Mouse (Mus musculus) ES-E14 (cell line): ENCODE data around the gene Itfg2. TPM values are rescaled to one million over a fixed set of nuclear protein-coding genes. Genes with fewer than 3 reads are reported as not detected.

Source experiments
- DNase-seq: peaks from one replicate; pipeline ENCODE4 v3.0.0-alpha.2; 2013; ENCODE audit warnings: low read depth, low spot score
- H3K27ac ChIP-seq: 2 replicates; pipeline ENCODE4 v1.5.1; 2012; ENCODE audit warnings: low read depth, mild to moderate bottlenecking, low read length, moderate library complexity, mixed read lengths; ENCODE audit not compliant: poor library complexity, insufficient read depth, severe bottlenecking
- H3K36me3 ChIP-seq: 2 replicates; pipeline ENCODE4 v1.6.1; 2012; ENCODE audit warnings: mild to moderate bottlenecking, low read length, moderate library complexity, mixed read lengths; ENCODE audit not compliant: control insufficient read depth, poor library complexity, insufficient read depth, severe bottlenecking
- H3K4me1 ChIP-seq, 2 experiments: fragments of 150-350 bp in 1 of 2; sonication (generic) in 1 of 2; 2 replicates each; pipeline ENCODE4 v1.6.1; 2012; ENCODE audit warnings: low read length in 2 of 2, mild to moderate bottlenecking in 1 of 2, mixed read lengths in 1 of 2; ENCODE audit not compliant: control insufficient read depth in 2 of 2, insufficient read depth in 2 of 2, poor library complexity in 1 of 2
- H3K4me3 ChIP-seq, 2 experiments: fragments of 150-350 bp in 1 of 2; sonication (generic) in 1 of 2; 2 replicates each; pipeline ENCODE4 v1.5.1; 2012; ENCODE audit warnings: low read length in 2 of 2, low read depth in 1 of 2, mild to moderate bottlenecking in 1 of 2, mixed read lengths in 1 of 2; ENCODE audit not compliant: insufficient read depth in 1 of 2, poor library complexity in 1 of 2, severe bottlenecking in 1 of 2
- H3K9ac ChIP-seq: 2 replicates; pipeline ENCODE4 v1.6.1; 2012; ENCODE audit warnings: low read depth, mild to moderate bottlenecking, low read length, mixed read lengths; ENCODE audit not compliant: poor library complexity, insufficient read depth, severe bottlenecking
- H3K9me3 ChIP-seq: fragments of 150-350 bp; sonication (generic); 2 replicates; pipeline ENCODE4 v1.6.1; 2012; ENCODE audit warnings: low read depth, mild to moderate bottlenecking, low read length; ENCODE audit not compliant: control insufficient read depth, insufficient read depth
- CHD2 ChIP-seq: IDR thresholded peaks from 2 replicates; pipeline ENCODE4 v1.6.1; 2014; ENCODE audit warnings: mild to moderate bottlenecking, low read depth, low read length, inconsistent platforms
- HCFC1 ChIP-seq: IDR thresholded peaks from 2 replicates; pipeline ENCODE4 v1.6.1; 2012; ENCODE audit warnings: low read length, inconsistent platforms, borderline replicate concordance; ENCODE audit not compliant: insufficient read depth
- MAFK ChIP-seq: IDR thresholded peaks from 2 replicates; pipeline ENCODE4 v1.6.1; 2014; ENCODE audit warnings: mild to moderate bottlenecking, low read depth, low read length, inconsistent platforms; ENCODE audit not compliant: insufficient read depth
- ZC3H11A ChIP-seq: IDR thresholded peaks from 2 replicates; pipeline ENCODE4 v1.6.1; 2012; ENCODE audit warnings: low read depth, mild to moderate bottlenecking, inconsistent platforms, low read length, borderline replicate concordance
- ZNF384 ChIP-seq: IDR thresholded peaks from 2 replicates; pipeline ENCODE4 v1.6.1; 2012; ENCODE audit warnings: low read depth, low read length, inconsistent platforms
- in situ Hi-C, 2 experiments: fragments of 600-800 bp; cut with MboI; formaldehyde crosslinking; loops; one replicate each; pipeline ENCODE4 v1.15.1; 2025; ENCODE audit warnings: low sequenced_read_pairs in 2 of 2, inconsistent platforms in 1 of 2; ENCODE audit not compliant: unreplicated experiment in 2 of 2
- total RNA-seq: library from RNA; depleted of rRNA; stranded (reverse); fragments of 300-350 nt; gene quantifications from 2 replicates; pipeline ENCODE4 v1.2.3, GENCODE M21; 2012; rRNA removed

Gene Itfg2
- total RNA-seq, result 33.4 and 38.3 TPM in 2 replicates

DNA sequence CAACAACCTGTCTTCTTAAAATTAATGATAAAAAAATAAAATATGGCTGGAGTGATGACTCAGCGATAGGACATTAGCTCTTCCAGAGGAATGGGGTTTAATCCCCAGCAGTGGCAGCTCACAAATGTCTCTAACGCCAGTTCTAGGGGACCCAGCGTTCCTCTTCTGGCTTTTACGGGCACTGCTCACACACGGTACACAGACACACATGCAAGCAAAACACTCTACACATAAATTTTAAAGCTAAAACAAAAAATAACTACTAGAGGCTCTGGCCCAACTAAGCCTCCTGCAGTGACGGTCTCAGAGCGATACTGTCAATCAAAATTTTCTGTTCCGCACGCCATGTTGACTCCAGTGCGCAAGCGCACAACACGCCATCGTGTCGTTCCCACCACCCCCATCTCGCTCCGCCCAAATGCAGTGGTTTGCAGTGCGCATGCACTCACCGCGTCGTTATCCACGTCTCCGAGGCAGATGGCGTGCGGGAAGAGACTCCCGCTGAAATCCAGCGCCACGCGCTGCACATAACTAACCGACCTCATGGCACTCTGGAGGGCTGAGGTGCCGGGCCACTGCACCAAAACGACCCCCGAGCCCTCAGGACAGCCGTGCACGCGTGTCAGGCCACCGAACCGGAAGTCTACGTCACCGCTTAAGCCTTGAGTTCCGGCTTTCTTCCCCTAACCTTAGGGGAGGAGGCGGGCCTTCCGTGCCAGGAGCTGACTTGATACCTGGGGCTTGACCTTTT is at the start of gene Itfg2:
Itfg2 (minus strand) TSS at position 663 of the 751 bp plus-strand sequence.
- Histone ChIP-seq H3K9ac (peak within 1 kb of the TSS; percentile 97), H3K36me3 (peaks cover 4% of the 10 kb centered on the region), H3K27ac (peak within 1 kb of the TSS; percentile 97), H3K4me3 (peak within 1 kb of the TSS; percentile 82 to 88), H3K9me3 (no peaks in the 10 kb centered on the region), H3K4me1 (peaks cover 3 to 4% of the 10 kb centered on the region in 2 experiments; a peak in 1 of 4 replicates)
- DNase-seq, result peak; percentile 92
- TF ChIP-seq HCFC1 (peak; percentile 66; the same call in 1 of the 2 replicates), ZC3H11A (no peak), MAFK (peak; percentile 67; the same call in 1 of the 2 replicates)
- in situ Hi-C loops, result no loop called here

DNA sequence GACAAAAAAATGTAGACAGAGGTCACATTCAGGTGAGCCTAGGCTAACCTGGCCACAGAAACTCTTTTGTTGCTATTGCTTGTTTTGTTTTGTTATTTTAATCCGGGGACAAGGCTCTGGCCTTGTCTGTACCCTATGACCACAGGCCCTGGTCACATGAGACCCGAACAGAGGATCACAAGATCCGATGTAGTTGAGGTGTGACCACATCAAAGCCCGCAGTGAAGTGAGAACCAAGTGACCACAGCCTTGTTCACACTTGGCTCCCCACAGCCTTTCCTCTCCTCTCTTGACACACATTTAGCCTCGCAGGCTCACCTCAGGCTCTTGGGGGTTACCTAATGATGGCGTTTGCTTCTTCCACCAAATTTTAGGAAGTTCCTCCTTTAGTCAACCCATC is 49.4 kb upstream of the Itfg2 start:
- Histone ChIP-seq H3K36me3 (peaks cover 2% of the 10 kb centered on the region; the same call in 1 of the 2 replicates), H3K9ac (no peak overlapping the region), H3K4me3 (no peak overlapping the region), H3K4me1 (peaks cover 2 to 22% of the 10 kb centered on the region in 2 experiments; a peak in 3 of 4 replicates), H3K27ac (no peak overlapping the region), H3K9me3 (no peaks in the 10 kb centered on the region)
- TF ChIP-seq HCFC1 (no peak), ZNF384 (no peak), ZC3H11A (no peak), CHD2 (no peak), MAFK (no peak)
- no peak for DNase-seq
- in situ Hi-C loops, result no loop called here

DNA sequence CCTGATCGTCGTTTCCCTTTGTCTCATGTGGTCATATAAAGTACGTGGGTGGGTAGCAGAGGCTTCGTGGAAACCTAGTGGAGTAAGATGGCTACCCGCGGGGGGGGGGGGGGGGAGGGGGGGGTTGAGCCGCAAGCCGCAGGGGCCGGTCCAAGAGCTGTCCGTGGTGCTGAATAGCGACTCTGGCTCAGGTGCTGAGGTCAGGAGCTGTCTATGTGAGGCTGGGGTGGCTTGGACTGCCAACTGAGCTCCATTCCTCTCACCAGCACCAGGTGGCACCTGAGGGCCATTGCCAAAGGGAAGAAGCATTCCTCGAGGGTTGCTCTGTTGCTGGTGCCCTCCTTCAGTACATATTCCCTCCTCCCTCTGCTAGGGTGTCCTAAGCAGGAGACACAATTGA is 44.7 kb upstream of the Itfg2 start:
- no peak for TF ChIP-seq HCFC1
- no peak for TF ChIP-seq CHD2
- TF ChIP-seq MAFK, result no peak
- TF ChIP-seq ZC3H11A, result no peak
- no peak for TF ChIP-seq ZNF384
- in situ Hi-C loops, result no loop called here
- no peak overlapping the region for H3K4me3 ChIP-seq
- H3K9ac ChIP-seq, result no peak overlapping the region
- no peaks in the 10 kb centered on the region for H3K9me3 ChIP-seq
- DNase-seq, result no peak
- H3K27ac ChIP-seq, result no peak overlapping the region
- H3K4me1 ChIP-seq, result peaks cover 13 to 19% of the 10 kb centered on the region in 2 experiments
- H3K36me3 ChIP-seq, result 0 out of 2 replicates have a peak, but pooled peaks cover 2% of the 10 kb centered on the region

DNA sequence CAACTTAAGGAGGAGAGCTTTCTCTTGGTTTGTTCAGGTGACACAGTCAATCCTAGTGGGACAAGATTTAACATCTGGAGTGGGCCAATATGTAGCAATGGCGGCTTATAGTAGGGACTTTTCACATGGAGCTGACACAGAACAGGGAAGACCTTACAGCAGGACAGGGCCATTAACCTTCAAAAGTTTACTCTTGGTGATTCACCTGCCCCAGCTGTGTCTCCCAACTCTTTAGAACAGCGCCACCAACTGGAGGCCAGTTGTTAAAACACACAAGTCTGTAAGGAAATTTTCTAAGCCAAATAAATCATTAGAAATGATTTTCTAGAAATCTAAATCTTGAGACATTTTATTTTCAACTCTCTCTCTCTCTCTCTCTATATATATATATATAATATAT is 42.6 kb upstream of the Itfg2 start:
- H3K9me3 ChIP-seq, result no peaks in the 10 kb centered on the region
- TF ChIP-seq ZC3H11A (no peak), MAFK (no peak), HCFC1 (no peak), CHD2 (no peak), ZNF384 (no peak)
- peak; percentile 76 for DNase-seq
- peaks cover 13% of the 10 kb centered on the region in 2 experiments for H3K4me1 ChIP-seq
- H3K27ac ChIP-seq, result no peak overlapping the region; the same call in 1 of the 2 replicates
- H3K9ac ChIP-seq, result no peak overlapping the region
- in situ Hi-C loops, result no loop called here
- no peaks in the 10 kb centered on the region for H3K36me3 ChIP-seq
- no peak overlapping the region for H3K4me3 ChIP-seq
